ENCODE assay signal across 8 mouse cellular contexts in the genomic region with DNA sequence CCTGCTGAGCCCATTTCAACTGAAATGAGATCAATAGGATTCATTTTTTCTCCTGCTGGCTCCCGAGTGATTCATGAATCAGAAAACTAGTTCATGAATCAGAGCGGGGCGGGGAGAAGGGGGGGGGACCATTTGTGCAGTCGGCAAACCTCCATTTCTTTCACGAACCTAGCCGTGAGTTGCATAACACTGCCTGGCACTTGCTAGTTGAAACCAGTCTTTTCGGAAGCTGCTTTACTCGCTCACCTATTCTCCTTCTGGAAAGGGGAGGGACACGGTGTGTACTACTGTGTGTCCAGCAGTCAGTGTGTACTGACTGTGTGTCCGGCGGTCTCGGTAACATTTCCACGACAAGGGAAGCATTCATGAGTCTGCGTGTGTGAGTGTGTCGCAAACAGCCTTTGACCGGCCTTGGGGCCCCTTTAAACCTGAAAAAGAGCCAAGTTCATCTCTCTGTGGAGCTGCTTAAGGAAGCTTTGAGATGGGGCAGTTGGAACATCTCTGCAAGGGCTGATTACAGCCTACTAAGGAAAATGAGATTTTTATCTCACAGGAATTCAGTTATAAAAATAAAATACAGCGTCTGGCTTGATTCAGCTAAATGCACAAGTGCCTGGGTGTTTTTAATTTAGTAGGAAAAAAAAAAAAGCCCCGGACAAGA.
DNase-seq lines count a peak whose midpoint lies in the region; ATAC-seq and TF ChIP-seq lines count a peak whose summit lies in the region.

No protein-coding gene starts in this region.

- no peak for ATAC-seq in embryonic facial prominence, embryonic 12.5 days (ENCODE audit: insufficient number of reproducible peaks, insufficient read depth, low FRiP score, low TSS enrichment)
- ATAC-seq in stomach, embryonic 14.5 days (ENCODE audit: insufficient number of reproducible peaks, insufficient read depth, low FRiP score, low read depth): no peak

- no peaks in the 10 kb centered on the region for H3K9me3 ChIP-seq in embryonic facial prominence, embryonic 12.5 days
- no peaks in the 10 kb centered on the region for H3K9me3 ChIP-seq in limb, embryonic 10.5 days (replicated peaks)
- H3K9me3 ChIP-seq in midbrain, embryonic 10.5 days (replicated peaks): no peaks in the 10 kb centered on the region
- no peaks in the 10 kb centered on the region for H3K9me3 ChIP-seq in stomach, embryonic 14.5 days (ENCODE audit: control insufficient read depth, low read depth, low read length)

- peaks cover 74% of the 10 kb centered on the region for H3K4me1 ChIP-seq in embryonic facial prominence, embryonic 12.5 days
- H3K4me1 ChIP-seq in kidney, adult 2 months (ENCODE audit: control insufficient read depth, insufficient read depth, low read length): peaks cover 63% of the 10 kb centered on the region
- H3K4me1 ChIP-seq in limb, embryonic 10.5 days: peaks cover 89% of the 10 kb centered on the region
- peaks cover 89% of the 10 kb centered on the region for H3K4me1 ChIP-seq in midbrain, embryonic 10.5 days
- peaks cover 72% of the 10 kb centered on the region for H3K4me1 ChIP-seq in stomach, embryonic 14.5 days (ENCODE audit: control insufficient read depth, insufficient read depth, low read length)

- TF ChIP-seq POLR2A in kidney, adult 2 months (IDR thresholded peaks at IDR 0.05; ENCODE audit: low read depth, low read length): no peak

- TF ChIP-seq CTCF in kidney, adult 2 months (conservative IDR thresholded peaks at IDR 0.05; ENCODE audit: insufficient read depth, insufficient read length, low read depth, low read length): no peak

- H3K9ac ChIP-seq in embryonic facial prominence, embryonic 12.5 days: no peak overlapping the region
- H3K9ac ChIP-seq in stomach, embryonic 14.5 days (replicated peaks; ENCODE audit: low read depth, low read length): 0 out of 2 replicates have a peak overlapping the region, but pooled peaks have one; percentile 1

- WGBS in embryonic facial prominence, embryonic 12.5 days: 20% methylated on average over 18 of the region's 18 CpGs
- 4% methylated on average over 18 of the region's 18 CpGs for WGBS in kidney, adult 2 months
- WGBS in limb, embryonic 10.5 days: 57% methylated on average over 18 of the region's 18 CpGs
- WGBS in midbrain, embryonic 10.5 days: 54% methylated on average over 18 of the region's 18 CpGs
- WGBS in stomach, embryonic 14.5 days: 9% methylated on average over 18 of the region's 18 CpGs

- H3K36me3 ChIP-seq in embryonic facial prominence, embryonic 12.5 days: no peaks in the 10 kb centered on the region
- H3K36me3 ChIP-seq in kidney, adult 2 months (ENCODE audit: control insufficient read depth, insufficient read depth, low read length): no peaks in the 10 kb centered on the region
- no peaks in the 10 kb centered on the region for H3K36me3 ChIP-seq in limb, embryonic 10.5 days
- H3K36me3 ChIP-seq in midbrain, embryonic 10.5 days: no peaks in the 10 kb centered on the region
- H3K36me3 ChIP-seq in stomach, embryonic 14.5 days (ENCODE audit: control insufficient read depth, insufficient read depth, low read length): no peaks in the 10 kb centered on the region

- peak; percentile 28 to 70 for DNase-seq in spleen, postnatal 4 days (ENCODE audit: low spot score in 2 of 2)
- DNase-seq in spleen, adult 18-20 months: no peak
- peak; percentile 80 for DNase-seq in heart, adult 8-10 months (ENCODE audit: low spot score)
- DNase-seq in kidney, adult 2 months: peak; percentile 89
- peak; percentile 46 for DNase-seq in limb, embryonic 10.5 days (ENCODE audit: low spot score)
- DNase-seq in midbrain, embryonic 10.5 days (ENCODE audit: low spot score): no peak

- H3K27ac ChIP-seq in embryonic facial prominence, embryonic 12.5 days: peak overlapping the region; percentile 97
- H3K27ac ChIP-seq in kidney, adult 2 months (ENCODE audit: insufficient read depth, low read depth, low read length): peak overlapping the region; percentile 99
- peak overlapping the region; percentile 93 for H3K27ac ChIP-seq in limb, embryonic 10.5 days
- H3K27ac ChIP-seq in midbrain, embryonic 10.5 days (replicated peaks): peak overlapping the region; percentile 90
- peak overlapping the region; percentile 96 for H3K27ac ChIP-seq in stomach, embryonic 14.5 days (ENCODE audit: low read length)

- H3K27me3 ChIP-seq in embryonic facial prominence, embryonic 12.5 days: no peaks in the 10 kb centered on the region
- no peaks in the 10 kb centered on the region for H3K27me3 ChIP-seq in kidney, adult 2 months (replicated peaks; ENCODE audit: control insufficient read depth, insufficient read depth, low read length)
- H3K27me3 ChIP-seq in limb, embryonic 10.5 days (ENCODE audit: low read depth, poor library complexity, severe bottlenecking): no peaks in the 10 kb centered on the region
- H3K27me3 ChIP-seq in midbrain, embryonic 10.5 days (ENCODE audit: low read depth, poor library complexity, severe bottlenecking): no peaks in the 10 kb centered on the region; the same call in 1 of the 2 replicates
- no peaks in the 10 kb centered on the region for H3K27me3 ChIP-seq in stomach, embryonic 14.5 days (ENCODE audit: control insufficient read depth, insufficient read depth, low read length)

- peak overlapping the region; percentile 38 for H3K4me2 ChIP-seq in embryonic facial prominence, embryonic 12.5 days (replicated peaks)
- H3K4me2 ChIP-seq in stomach, embryonic 14.5 days (replicated peaks; ENCODE audit: low read depth, low read length): peak overlapping the region; percentile 38

- no peak overlapping the region for H3K4me3 ChIP-seq in embryonic facial prominence, embryonic 12.5 days
- H3K4me3 ChIP-seq in kidney, adult 2 months (ENCODE audit: insufficient read depth, low read depth, low read length): peak overlapping the region; percentile 7; the same call in 1 of the 2 replicates
- H3K4me3 ChIP-seq in limb, embryonic 10.5 days: peak overlapping the region; percentile 33; the same call in 1 of the 2 replicates
- H3K4me3 ChIP-seq in midbrain, embryonic 10.5 days: peak overlapping the region; percentile 37; the same call in 1 of the 2 replicates
- H3K4me3 ChIP-seq in stomach, embryonic 14.5 days (ENCODE audit: low read depth, low read length): no peak overlapping the region

Comparison
In these comparisons a context has a peak if more than half of its experiments do, and no peak if none do; other contexts are left out.
1. DNase-seq: peak in spleen, postnatal 4 days (2 of 2), heart, adult 8-10 months (single experiment), kidney, adult 2 months (single experiment) and limb, embryonic 10.5 days (single experiment); none in spleen, adult 18-20 months (0 of 2) and midbrain, embryonic 10.5 days (single experiment).
2. H3K4me3 ChIP-seq: peak in kidney, adult 2 months (single experiment), limb, embryonic 10.5 days (single experiment) and midbrain, embryonic 10.5 days (single experiment); none in embryonic facial prominence, embryonic 12.5 days (single experiment) and stomach, embryonic 14.5 days (single experiment).
3. Peak in every context shown above with its lines, with median percentiles within 50 percentile points of each other: H3K27ac ChIP-seq.